Mouse (Mus musculus) liver, adult 2 months (tissue): ENCODE results near the gene Ift88. TPM values are rescaled to one million over a fixed set of nuclear protein-coding genes. Genes with fewer than 3 reads are reported as not detected.

Experiments used
- DNase-seq: peaks from one replicate; pipeline ENCODE4 v3.0.0-alpha.2; 2011; ENCODE audit warnings: low read depth, low spot score; ENCODE audit errors: extremely low read depth
- H3K27ac ChIP-seq: fragments of 200-500 bp; replicated peaks from 2 replicates; pipeline ENCODE4 v1.5.1; 2012; ENCODE audit warnings: low read depth, mild to moderate bottlenecking, control low read depth, inconsistent platforms, low read length; ENCODE audit not compliant: insufficient read depth
- H3K27me3 ChIP-seq: fragments of 200-500 bp; 2 replicates; pipeline ENCODE4 v1.6.1; 2012; ENCODE audit warnings: mild to moderate bottlenecking, moderate library complexity, low read length, inconsistent platforms; ENCODE audit not compliant: control insufficient read depth, insufficient read depth
- H3K36me3 ChIP-seq: fragments of 200-500 bp; 2 replicates; pipeline ENCODE4 v1.6.1; 2012; ENCODE audit warnings: low read length, inconsistent platforms; ENCODE audit not compliant: control insufficient read depth, insufficient read depth
- H3K4me1 ChIP-seq: fragments of 200-500 bp; 2 replicates; pipeline ENCODE4 v1.6.1; 2011; ENCODE audit warnings: low read length; ENCODE audit not compliant: control insufficient read depth, insufficient read depth
- H3K4me3 ChIP-seq: fragments of 200-500 bp; 2 replicates; pipeline ENCODE4 v1.5.1; 2011; ENCODE audit warnings: low read depth, mild to moderate bottlenecking, control low read depth, low read length, moderate library complexity; ENCODE audit not compliant: insufficient read depth
- H3K79me2 ChIP-seq: fragments of 200-500 bp; 2 replicates; pipeline ENCODE4 v1.6.1; 2012; ENCODE audit warnings: inconsistent platforms, mild to moderate bottlenecking, low read length, moderate library complexity; ENCODE audit not compliant: control insufficient read depth, insufficient read depth
- H3K9ac ChIP-seq: fragments of 200-500 bp; 2 replicates; pipeline ENCODE4 v1.6.1; 2012; ENCODE audit warnings: low read depth, mild to moderate bottlenecking, control low read depth, inconsistent platforms, low read length
- CTCF ChIP-seq: fragments of 200-500 bp; IDR thresholded peaks from 2 replicates; pipeline ENCODE4 v1.5.1; 2011; ENCODE audit warnings: low read depth, low read length, control low read depth
- POLR2A ChIP-seq: fragments of 200-500 bp; IDR thresholded peaks from 2 replicates; pipeline ENCODE4 v1.6.1; 2011; ENCODE audit warnings: low read length, control low read depth; ENCODE audit not compliant: insufficient read depth; ENCODE audit errors: extremely low read depth
- WGBS: fragments of 180-500 bp; shearing (Covaris S2); methylation state at CpG from one replicate; pipeline ENCODE4 v1.1.7; 2018; 5-methylcytosine and 5-hydroxymethylcytosine counted together
- polyA plus RNA-seq: library from polyadenylated mRNA; depleted of rRNA; stranded (reverse); fragments of >200 nt; gene quantifications from 2 replicates; pipeline ENCODE4 v1.2.3, GENCODE M21; 2012; rRNA removed
- total RNA-seq: library from RNA; depleted of rRNA; stranded (reverse); fragments of >200 nt; gene quantifications from 2 replicates; pipeline ENCODE4 v1.2.3, GENCODE M21; 2014; rRNA removed

Ift88 gene
- 4.8 and 6.0 TPM in 2 replicates for total RNA-seq
- polyA plus RNA-seq: 2.1 and 2.5 TPM in 2 replicates

GRCm38 (mm10) chr14:57423432-57424211 lies at the start of gene Ift88:
Gene Ift88, plus strand, starts transcription at chr14:57424062.
- no peaks in the 10 kb centered on the region for H3K36me3 ChIP-seq
- H3K4me1 ChIP-seq: no peaks in the 10 kb centered on the region
- H3K4me3 ChIP-seq: peak within 1 kb of the TSS; percentile 90
- 3% methylated on average over 42 of the region's 42 CpGs for WGBS
- DNase-seq: peak; percentile 77
- TF ChIP-seq CTCF (no peak), POLR2A (0 out of 2 replicates have a peak, but pooled peaks have one; percentile 50)
- H3K79me2 ChIP-seq: 0 out of 2 replicates have a peak, but pooled peaks cover 3% of the 10 kb centered on the region
- H3K27ac ChIP-seq: peak within 1 kb of the TSS; percentile 39
- no peaks in the 10 kb centered on the region for H3K27me3 ChIP-seq
- peak within 1 kb of the TSS; percentile 92 for H3K9ac ChIP-seq

- no peaks in the 10 kb centered on the region for H3K36me3 ChIP-seq
- H3K27ac ChIP-seq: peak overlapping the region; percentile 68
- no peaks in the 10 kb centered on the region for H3K27me3 ChIP-seq
- 20% methylated on average over 9 of the region's 9 CpGs for WGBS
- TF ChIP-seq CTCF (no peak), POLR2A (no peak)
- peak; percentile 97 for DNase-seq
- H3K4me3 ChIP-seq: no peak overlapping the region
- H3K4me1 ChIP-seq: peaks cover 11% of the 10 kb centered on the region; the same call in 1 of the 2 replicates
- H3K79me2 ChIP-seq: no peaks in the 10 kb centered on the region; the same call in 1 of the 2 replicates
- H3K9ac ChIP-seq: no peak overlapping the region
These were observed 48.7 kb upstream of the Ift88 start for GRCm38 (mm10) chr14:57375205-57375604.

GRCm38 (mm10) chr14:57376016-57376415 lies 47.8 kb upstream of the Ift88 start:
- H3K79me2 ChIP-seq: no peaks in the 10 kb centered on the region; the same call in 1 of the 2 replicates
- H3K4me1 ChIP-seq: peaks cover 11% of the 10 kb centered on the region; the same call in 1 of the 2 replicates
- peak overlapping the region; percentile 74 for H3K27ac ChIP-seq
- H3K36me3 ChIP-seq: peaks cover 2% of the 10 kb centered on the region; the same call in 1 of the 2 replicates
- peak; percentile 81 for DNase-seq
- whole genome bisulfite sequencing: 50% methylated on average over 8 of the region's 8 CpGs
- H3K9ac ChIP-seq: no peak overlapping the region
- H3K4me3 ChIP-seq: no peak overlapping the region; the same call in 1 of the 2 replicates
- no peak for TF ChIP-seq POLR2A
- no peak for TF ChIP-seq CTCF
- no peaks in the 10 kb centered on the region for H3K27me3 ChIP-seq

GRCm38 (mm10) chr14:57376956-57377355 lies 46.9 kb upstream of the Ift88 start:
- 26% methylated on average over 9 of the region's 9 CpGs for WGBS
- H3K4me1 ChIP-seq: peaks cover 11% of the 10 kb centered on the region; the same call in 1 of the 2 replicates
- no peak overlapping the region for H3K4me3 ChIP-seq
- peak overlapping the region; percentile 74 for H3K27ac ChIP-seq
- DNase-seq: peak; percentile 95
- H3K36me3 ChIP-seq: peaks cover 2% of the 10 kb centered on the region; the same call in 1 of the 2 replicates
- H3K27me3 ChIP-seq: no peaks in the 10 kb centered on the region
- TF ChIP-seq CTCF: no peak
- TF ChIP-seq POLR2A: no peak
- no peaks in the 10 kb centered on the region for H3K79me2 ChIP-seq
- H3K9ac ChIP-seq: peak overlapping the region; percentile 14

GRCm38 (mm10) chr14:57377531-57377930 lies 46.3 kb upstream of the Ift88 start:
- Histone ChIP-seq H3K9ac (no peak overlapping the region), H3K79me2 (no peaks in the 10 kb centered on the region), H3K4me1 (peaks cover 11% of the 10 kb centered on the region; the same call in 1 of the 2 replicates), H3K27me3 (no peaks in the 10 kb centered on the region), H3K27ac (peak overlapping the region; percentile 73), H3K4me3 (no peak overlapping the region), H3K36me3 (peaks cover 2% of the 10 kb centered on the region; the same call in 1 of the 2 replicates)
- DNase-seq: peak; percentile 75
- 54% methylated on average over 5 of the region's 5 CpGs for WGBS
- no peak for TF ChIP-seq POLR2A
- no peak for TF ChIP-seq CTCF
